In the genomic region with DNA sequence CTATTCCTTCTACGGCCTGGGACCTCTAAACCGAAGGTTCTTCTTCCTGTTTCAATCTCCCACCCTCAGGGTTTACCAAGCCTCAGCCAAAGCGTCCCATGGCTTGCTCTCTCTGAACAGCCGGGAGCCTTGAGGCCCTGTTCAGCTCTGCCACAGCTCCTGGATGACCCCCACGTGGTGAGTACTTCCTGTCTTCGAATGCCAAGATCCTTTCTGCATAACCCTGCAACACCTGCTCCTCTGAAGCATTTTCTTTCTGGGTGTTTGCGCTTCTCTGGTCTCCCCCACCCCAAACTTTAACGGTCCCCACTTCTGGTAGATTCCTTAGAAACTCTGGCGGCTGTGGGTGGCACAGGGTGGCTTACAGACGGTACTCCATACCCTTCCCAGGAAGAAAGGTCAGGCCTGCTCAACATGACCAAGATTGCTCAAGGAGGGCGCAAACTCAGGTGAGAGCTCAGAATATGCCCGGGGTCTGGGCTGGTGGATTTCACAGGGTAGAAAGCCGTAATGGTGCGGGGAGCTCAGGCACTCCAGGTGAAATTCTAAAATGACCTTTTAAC, we compare ENCODE assay signal across 9 mouse cellular contexts. TPM values are rescaled to one million over a fixed set of nuclear protein-coding genes. Genes with fewer than 3 reads are reported as not detected.
DNase-seq lines count a peak whose midpoint lies in the region; ATAC-seq and TF ChIP-seq lines count a peak whose summit lies in the region.
"Had no signal": no experiment of that assay in that cellular context is flagged by ENCODE, and none has a peak within 500 bp of the region (broad histone marks: within the 10 kb centered on the region; RNA-seq: fewer than 3 reads in every experiment).

No protein-coding gene starts in this region.

- peak overlapping the region; percentile 52 for H3K4me3 ChIP-seq in kidney, embryonic 14.5 days (ENCODE audit: low read length)
- peak overlapping the region; percentile 63 for H3K4me3 ChIP-seq in embryonic facial prominence, embryonic 10.5 days
- H3K4me3 ChIP-seq in intestine, postnatal 0 days (ENCODE audit: low read depth, low read length), result peak overlapping the region; percentile 52
- H3K4me3 ChIP-seq in small intestine, adult 2 months (ENCODE audit: low read depth, low read length), result peak overlapping the region; percentile 60

- no peak overlapping the region for H3K27ac ChIP-seq in kidney, embryonic 14.5 days (ENCODE audit: low read depth, low read length)
- H3K27ac ChIP-seq in embryonic facial prominence, embryonic 10.5 days (replicated peaks), result peak overlapping the region; percentile 68
- no peak overlapping the region for H3K27ac ChIP-seq in intestine, postnatal 0 days (ENCODE audit: low read depth, low read length)
- no peak overlapping the region for H3K27ac ChIP-seq in small intestine, adult 2 months (ENCODE audit: insufficient read depth, low read depth, low read length)

- no peak for TF ChIP-seq CTCF in intestine, postnatal 0 days (IDR thresholded peaks at IDR 0.05; ENCODE audit: low read depth)
- 0 out of 2 replicates have a peak, but pooled peaks have one; percentile 3 for TF ChIP-seq CTCF in small intestine, adult 2 months (IDR thresholded peaks at IDR 0.05; ENCODE audit: extremely low read depth, insufficient read length, insufficient replicate concordance, low read depth, low read length)

- peaks cover 11% of the 10 kb centered on the region for H3K4me1 ChIP-seq in kidney, embryonic 14.5 days (ENCODE audit: control insufficient read depth, insufficient read depth, low read length)
- peaks cover 36% of the 10 kb centered on the region for H3K4me1 ChIP-seq in embryonic facial prominence, embryonic 10.5 days
- 0 out of 2 replicates have a peak, but pooled peaks cover 4% of the 10 kb centered on the region for H3K4me1 ChIP-seq in intestine, postnatal 0 days (replicated peaks; ENCODE audit: control insufficient read depth, insufficient read depth, low read length)
- H3K4me1 ChIP-seq in small intestine, adult 2 months (ENCODE audit: control insufficient read depth, insufficient read depth, insufficient read length, low read length), result peaks cover 15% of the 10 kb centered on the region

- ATAC-seq in kidney, embryonic 14.5 days (ENCODE audit: low FRiP score, low TSS enrichment), result no peak
- ATAC-seq in intestine, postnatal 0 days, result 0 out of 2 replicates have a peak, but pooled peaks have one; percentile 1

- no peak for DNase-seq in kidney, postnatal 14 days
- no peak for DNase-seq in embryonic facial prominence, embryonic 10.5 days (ENCODE audit: low spot score)
- DNase-seq in cerebellum, adult 8-10 months, result no peak
- no peak for DNase-seq in frontal cortex, adult 2 months (ENCODE audit: extremely low spot score in 1 of 2, low spot score in 1 of 2)
- DNase-seq in heart, postnatal 4 days, result no peak

- H3K4me2 ChIP-seq in kidney, embryonic 14.5 days (replicated peaks; ENCODE audit: low read depth, low read length), result peak overlapping the region; percentile 66
- H3K4me2 ChIP-seq in intestine, postnatal 0 days (replicated peaks; ENCODE audit: low read depth), result peak overlapping the region; percentile 94

- peak overlapping the region; percentile 58; the same call in 1 of the 2 replicates for H3K9ac ChIP-seq in kidney, embryonic 14.5 days (ENCODE audit: low read depth, low read length)
- H3K9ac ChIP-seq in intestine, postnatal 0 days (ENCODE audit: low read depth, low read length), result no peak overlapping the region

- no peaks in the 10 kb centered on the region for H3K9me3 ChIP-seq in kidney, embryonic 14.5 days (ENCODE audit: control insufficient read depth, low read length)
- H3K9me3 ChIP-seq in embryonic facial prominence, embryonic 10.5 days, result no peaks in the 10 kb centered on the region
- H3K9me3 ChIP-seq in intestine, postnatal 0 days (ENCODE audit: control insufficient read depth), result no peaks in the 10 kb centered on the region

- H3K27me3 ChIP-seq in kidney, embryonic 14.5 days (ENCODE audit: control insufficient read depth, insufficient read depth, low read length), result peaks cover 40% of the 10 kb centered on the region
- H3K27me3 ChIP-seq in embryonic facial prominence, embryonic 10.5 days (replicated peaks; ENCODE audit: low read depth, poor library complexity, severe bottlenecking), result peaks cover 95% of the 10 kb centered on the region
- 0 out of 2 replicates have a peak, but pooled peaks cover 3% of the 10 kb centered on the region for H3K27me3 ChIP-seq in intestine, postnatal 0 days (replicated peaks; ENCODE audit: control insufficient read depth, insufficient read depth, low read length)
- peaks cover 16% of the 10 kb centered on the region; the same call in 1 of the 2 replicates for H3K27me3 ChIP-seq in small intestine, adult 2 months (ENCODE audit: control insufficient read depth, insufficient read depth, low read length)

- H3K36me3 ChIP-seq in kidney, embryonic 14.5 days (ENCODE audit: control insufficient read depth, insufficient read depth, low read length), result no peaks in the 10 kb centered on the region; the same call in 1 of the 2 replicates
- peaks cover 9% of the 10 kb centered on the region for H3K36me3 ChIP-seq in embryonic facial prominence, embryonic 10.5 days (replicated peaks)
- no peaks in the 10 kb centered on the region; the same call in 1 of the 2 replicates for H3K36me3 ChIP-seq in intestine, postnatal 0 days (ENCODE audit: control insufficient read depth, insufficient read depth)
- H3K36me3 ChIP-seq in small intestine, adult 2 months (ENCODE audit: control insufficient read depth, insufficient read depth, low read length), result peaks cover 3% of the 10 kb centered on the region; the same call in 1 of the 2 replicates

- TF ChIP-seq POLR2A in small intestine, adult 2 months (IDR thresholded peaks at IDR 0.05; ENCODE audit: low read depth, low read length), result no peak

- 20% methylated on average over 14 of the region's 14 CpGs for WGBS in kidney, embryonic 14.5 days
- WGBS in embryonic facial prominence, embryonic 10.5 days, result 25% methylated on average over 14 of the region's 14 CpGs
- WGBS in intestine, postnatal 0 days, result 43% methylated on average over 14 of the region's 14 CpGs
- 37% methylated on average over 14 of the region's 14 CpGs for WGBS in small intestine, adult 2 months

RNA-seq across cellular contexts. Expression of a gene that starts 3.8 kb away (rescaled TPM):
- 3.0 and 3.1 TPM in 2 replicates for polyA plus RNA-seq in kidney, embryonic 14.5 days (2014; fragmentation: Nextera tagmentation; extraction: Ambion mirVana)
- 2.0 and 2.1 TPM in 2 replicates for polyA plus RNA-seq in embryonic facial prominence, embryonic 10.5 days (2016; fragmentation: Nextera tagmentation; extraction: Ambion mirVana)
- polyA plus RNA-seq in intestine, postnatal 0 days (2015; fragmentation: Nextera tagmentation; extraction: Ambion mirVana), result 9.5 and 12.0 TPM in 2 replicates
- 7.1 and 11.2 TPM in 2 replicates for polyA plus RNA-seq in small intestine, adult 2 months (2012; rRNA removed)
- polyA plus RNA-seq in frontal cortex, adult 2 months (2012; rRNA removed), result 1.1 and 1.3 TPM in 2 replicates
- 1 to 10 TPM; 2.0 to 2.9 TPM for total RNA-seq in heart, postnatal 4 days (2021)

RNA-seq across cellular contexts. Expression of a gene that starts 13.9 kb away (rescaled TPM):
- polyA plus RNA-seq in kidney, embryonic 14.5 days (2014; fragmentation: Nextera tagmentation; extraction: Ambion mirVana), result 93.9 and 146 TPM in 2 replicates
- 160 and 175 TPM in 2 replicates for polyA plus RNA-seq in embryonic facial prominence, embryonic 10.5 days (2016; fragmentation: Nextera tagmentation; extraction: Ambion mirVana)
- 47.2 and 50.7 TPM in 2 replicates for polyA plus RNA-seq in intestine, postnatal 0 days (2015; fragmentation: Nextera tagmentation; extraction: Ambion mirVana)
- polyA plus RNA-seq in small intestine, adult 2 months (2012; rRNA removed), result 24.0 and 30.7 TPM in 2 replicates
- 63.1 and 81.8 TPM in 2 replicates for polyA plus RNA-seq in frontal cortex, adult 2 months (2012; rRNA removed)
- total RNA-seq in heart, postnatal 4 days (2021), result 10 to 100 TPM; 49.6 to 50.1 TPM

RNA-seq across cellular contexts. Expression of a gene that starts 16.2 kb away (rescaled TPM):
- 8.2 and 9.2 TPM in 2 replicates for polyA plus RNA-seq in kidney, embryonic 14.5 days (2014; fragmentation: Nextera tagmentation; extraction: Ambion mirVana)
- polyA plus RNA-seq in embryonic facial prominence, embryonic 10.5 days (2016; fragmentation: Nextera tagmentation; extraction: Ambion mirVana), result 11.4 and 13.0 TPM in 2 replicates
- 2.0 TPM in 2 replicates for polyA plus RNA-seq in intestine, postnatal 0 days (2015; fragmentation: Nextera tagmentation; extraction: Ambion mirVana)
- polyA plus RNA-seq in small intestine, adult 2 months (2012; rRNA removed), result 5.5 and 10.4 TPM in 2 replicates
- 2.0 and 3.2 TPM in 2 replicates for polyA plus RNA-seq in frontal cortex, adult 2 months (2012; rRNA removed)
- total RNA-seq in heart, postnatal 4 days (2021), result 1 to 10 TPM; 4.0 to 4.1 TPM
- total RNA-seq: megakaryocyte progenitor cell, adult 5-6 weeks had no signal

RNA-seq across cellular contexts. Expression of a gene that starts 28.7 kb away (rescaled TPM):
- 0.07 and 0.08 TPM in 2 replicates for polyA plus RNA-seq in kidney, embryonic 14.5 days (2014; fragmentation: Nextera tagmentation; extraction: Ambion mirVana)
- 0.04 TPM in 1 of 2 replicates, not detected in the other for polyA plus RNA-seq in embryonic facial prominence, embryonic 10.5 days (2016; fragmentation: Nextera tagmentation; extraction: Ambion mirVana)
- polyA plus RNA-seq in intestine, postnatal 0 days (2015; fragmentation: Nextera tagmentation; extraction: Ambion mirVana), result 0.04 TPM in 1 of 2 replicates, not detected in the other
- polyA plus RNA-seq in small intestine, adult 2 months (2012; rRNA removed), result not detected in 2 replicates
- polyA plus RNA-seq in frontal cortex, adult 2 months (2012; rRNA removed), result 0.10 and 0.13 TPM in 2 replicates
- total RNA-seq in heart, postnatal 4 days (2021), result not detected

RNA-seq across cellular contexts. Expression of a gene that starts 36.7 kb away (rescaled TPM):
- 16.2 and 22.3 TPM in 2 replicates for polyA plus RNA-seq in kidney, embryonic 14.5 days (2014; fragmentation: Nextera tagmentation; extraction: Ambion mirVana)
- 11.1 and 12.2 TPM in 2 replicates for polyA plus RNA-seq in embryonic facial prominence, embryonic 10.5 days (2016; fragmentation: Nextera tagmentation; extraction: Ambion mirVana)
- 8.7 and 12.8 TPM in 2 replicates for polyA plus RNA-seq in intestine, postnatal 0 days (2015; fragmentation: Nextera tagmentation; extraction: Ambion mirVana)
- polyA plus RNA-seq in small intestine, adult 2 months (2012; rRNA removed), result 39.3 and 76.2 TPM in 2 replicates
- polyA plus RNA-seq in frontal cortex, adult 2 months (2012; rRNA removed), result 50.0 and 51.5 TPM in 2 replicates
- 10 to 100 TPM; 41.7 to 43.2 TPM for total RNA-seq in heart, postnatal 4 days (2021)
